Mouse (Mus musculus) CH12.LX (cell line): ENCODE data around the gene Fndc4. TPM values are rescaled to one million over a fixed set of nuclear protein-coding genes. Genes with fewer than 3 reads are reported as not detected.

Source experiments
- DNase-seq: peaks from one replicate; pipeline ENCODE4 v3.0.0-alpha.2; 2013; ENCODE audit errors: extremely low read depth
- H3K27ac ChIP-seq: 2 replicates; pipeline ENCODE4 v1.5.1; 2012; ENCODE audit warnings: low read depth, mild to moderate bottlenecking, control low read depth, moderate library complexity; ENCODE audit not compliant: insufficient read depth
- H3K27me3 ChIP-seq: replicated peaks from 2 replicates; pipeline ENCODE3; 2012; ENCODE audit warnings: inconsistent platforms
- H3K36me3 ChIP-seq, 2 experiments: replicated peaks in 1 of 2; 2 replicates each; pipeline versions ENCODE3 to v1.6.1; 2012; ENCODE audit warnings: inconsistent platforms in 1 of 2, low read length in 1 of 2, mild to moderate bottlenecking in 1 of 2, mixed read lengths in 1 of 2, moderate library complexity in 1 of 2; ENCODE audit not compliant: control insufficient read depth in 1 of 2, insufficient read depth in 1 of 2
- H3K4me1 ChIP-seq, 2 experiments: 2 replicates each; pipeline ENCODE4 v1.6.1; 2012; ENCODE audit warnings: inconsistent platforms in 1 of 2, moderate library complexity in 1 of 2; ENCODE audit not compliant: insufficient read depth in 2 of 2, control insufficient read depth in 1 of 2
- H3K4me2 ChIP-seq: 2 replicates; pipeline ENCODE4 v1.6.1; 2012; ENCODE audit warnings: low read depth, mild to moderate bottlenecking, control low read depth; ENCODE audit not compliant: poor library complexity, insufficient read depth, severe bottlenecking
- H3K4me3 ChIP-seq, 3 experiments: fragments of 150-350 bp in 1 of 3; sonication (generic) in 1 of 3; replicated peaks in 1 of 3; 2 replicates each; pipeline versions ENCODE3 to v1.5.1; 2011 to 2012; ENCODE audit warnings: low read depth in 2 of 3, low read length in 2 of 3, mild to moderate bottlenecking in 2 of 3, moderate library complexity in 2 of 3, control low read depth in 1 of 3, improper control_type of control experiment in 1 of 3, inconsistent platforms in 1 of 3, mixed read lengths in 1 of 3; ENCODE audit not compliant: poor library complexity in 1 of 3
- H3K79me2 ChIP-seq: replicated peaks from 2 replicates; pipeline ENCODE4 v1.6.1; 2012; ENCODE audit warnings: mild to moderate bottlenecking, moderate library complexity; ENCODE audit not compliant: control insufficient read depth, poor library complexity, insufficient read depth, severe bottlenecking; ENCODE audit errors: extremely low read depth
- H3K9ac ChIP-seq: 2 replicates; pipeline ENCODE4 v1.6.1; 2012; ENCODE audit warnings: low read depth, mild to moderate bottlenecking, control low read depth, moderate library complexity; ENCODE audit not compliant: insufficient read depth
- H3K9me3 ChIP-seq: replicated peaks from 2 replicates; pipeline ENCODE3; 2012; ENCODE audit warnings: low read length, inconsistent platforms, mixed read lengths
- BHLHE40 ChIP-seq: IDR thresholded peaks from 2 replicates; pipeline ENCODE4 v1.6.1; 2011; ENCODE audit warnings: mild to moderate bottlenecking, low read depth, low read length, improper control_type of control experiment
- CHD1 ChIP-seq: IDR thresholded peaks from 2 replicates; pipeline ENCODE4 v1.6.1; 2012; ENCODE audit warnings: low read depth, low read length, improper control_type of control experiment, inconsistent platforms
- CTCF ChIP-seq, 2 experiments: IDR thresholded peaks in 1 of 2; conservative IDR thresholded peaks in 1 of 2; 2 replicates each; pipeline ENCODE4 v1.5.1; 2011 to 2012; ENCODE audit warnings: low read depth in 2 of 2, low read length in 2 of 2, improper control_type of control experiment in 1 of 2, inconsistent platforms in 1 of 2, mild to moderate bottlenecking in 1 of 2, moderate library complexity in 1 of 2
- ELF1 ChIP-seq: IDR thresholded peaks from 2 replicates; pipeline ENCODE4 v1.6.1; 2014; ENCODE audit warnings: low read depth, mild to moderate bottlenecking, inconsistent platforms, low read length, improper control_type of control experiment
- EP300 ChIP-seq: IDR thresholded peaks from 2 replicates; pipeline ENCODE4 v1.6.1; 2011; ENCODE audit warnings: low read length, improper control_type of control experiment
- ETS1 ChIP-seq: conservative IDR thresholded peaks from 2 replicates; pipeline ENCODE4 v1.6.1; 2012; ENCODE audit warnings: low read depth, mild to moderate bottlenecking, inconsistent platforms, low read length, improper control_type of control experiment, moderate library complexity
- GABPA ChIP-seq: IDR thresholded peaks from 2 replicates; pipeline ENCODE4 v1.6.1; 2012; ENCODE audit warnings: low read depth, low read length, improper control_type of control experiment, inconsistent platforms; ENCODE audit not compliant: insufficient replicate concordance
- HCFC1 ChIP-seq: IDR thresholded peaks from 2 replicates; pipeline ENCODE4 v1.6.1; 2012; ENCODE audit warnings: low read depth, mild to moderate bottlenecking, inconsistent platforms, low read length, improper control_type of control experiment
- IRF4 ChIP-seq: IDR thresholded peaks from 2 replicates; pipeline ENCODE4 v1.6.1; 2014; ENCODE audit warnings: low read depth, mild to moderate bottlenecking, inconsistent platforms, low read length, improper control_type of control experiment
- JUN ChIP-seq: IDR thresholded peaks from 2 replicates; pipeline ENCODE4 v1.6.1; 2011; ENCODE audit warnings: low read depth, mild to moderate bottlenecking, low read length, improper control_type of control experiment, moderate library complexity; ENCODE audit not compliant: insufficient read depth
- JUND ChIP-seq: conservative IDR thresholded peaks from 2 replicates; pipeline ENCODE4 v1.6.1; 2011; ENCODE audit warnings: low read depth, low read length, improper control_type of control experiment
- KAT2A ChIP-seq: IDR thresholded peaks from 2 replicates; pipeline ENCODE4 v1.6.1; 2012; ENCODE audit warnings: low read length, improper control_type of control experiment, inconsistent platforms; ENCODE audit not compliant: insufficient replicate concordance
- MAFK ChIP-seq: IDR thresholded peaks from 2 replicates; pipeline ENCODE4 v1.6.1; 2011; ENCODE audit warnings: low read length, improper control_type of control experiment; ENCODE audit not compliant: insufficient replicate concordance
- MAX ChIP-seq: IDR thresholded peaks from 2 replicates; pipeline ENCODE4 v1.6.1; 2011; ENCODE audit warnings: low read length, improper control_type of control experiment
- MAZ ChIP-seq: IDR thresholded peaks from 2 replicates; pipeline ENCODE4 v1.6.1; 2012; ENCODE audit warnings: low read depth, mild to moderate bottlenecking, inconsistent platforms, low read length, improper control_type of control experiment, moderate library complexity
- MEF2A ChIP-seq: IDR thresholded peaks from 2 replicates; pipeline ENCODE4 v1.6.1; 2014; ENCODE audit warnings: low read depth, mild to moderate bottlenecking, inconsistent platforms, low read length, improper control_type of control experiment, borderline replicate concordance
- MXI1 ChIP-seq: IDR thresholded peaks from 2 replicates; pipeline ENCODE4 v1.6.1; 2011; ENCODE audit warnings: mild to moderate bottlenecking, low read depth, low read length, improper control_type of control experiment
- MYC ChIP-seq: IDR thresholded peaks from 2 replicates; pipeline ENCODE4 v1.6.1; 2011; ENCODE audit warnings: low read depth, mild to moderate bottlenecking, improper control_type of control experiment, low read length
- NRF1 ChIP-seq: IDR thresholded peaks from 2 replicates; pipeline ENCODE4 v1.6.1; 2014; ENCODE audit warnings: low read depth, mild to moderate bottlenecking, inconsistent platforms, low read length, improper control_type of control experiment, moderate library complexity
- PAX5 ChIP-seq: IDR thresholded peaks from 2 replicates; pipeline ENCODE4 v1.6.1; 2012; ENCODE audit warnings: low read length, inconsistent platforms, mixed read lengths
- POLR2A ChIP-seq: IDR thresholded peaks from 2 replicates; pipeline ENCODE4 v1.6.1; 2011; ENCODE audit warnings: low read depth, mild to moderate bottlenecking, improper control_type of control experiment, low read length
- POLR2AphosphoS2 ChIP-seq: IDR thresholded peaks from 2 replicates; pipeline ENCODE4 v1.6.1; 2011; ENCODE audit warnings: low read depth, low read length, improper control_type of control experiment
- RAD21 ChIP-seq: IDR thresholded peaks from 2 replicates; pipeline ENCODE4 v1.6.1; 2011; ENCODE audit warnings: low read depth, mild to moderate bottlenecking, low read length, improper control_type of control experiment, moderate library complexity
- RCOR1 ChIP-seq: conservative IDR thresholded peaks from 2 replicates; pipeline ENCODE4 v1.6.1; 2012; ENCODE audit warnings: low read depth, mild to moderate bottlenecking, inconsistent platforms, low read length, improper control_type of control experiment
- SMC3 ChIP-seq: IDR thresholded peaks from 2 replicates; pipeline ENCODE4 v1.6.1; 2011; ENCODE audit warnings: low read depth, low read length, improper control_type of control experiment
- TBP ChIP-seq: conservative IDR thresholded peaks from 2 replicates; pipeline ENCODE4 v1.6.1; 2011; ENCODE audit warnings: low read depth, low read length, improper control_type of control experiment
- TCF12 ChIP-seq: IDR thresholded peaks from 2 replicates; pipeline ENCODE4 v1.6.1; 2014; ENCODE audit warnings: low read depth, mild to moderate bottlenecking, inconsistent platforms, low read length, improper control_type of control experiment
- UBTF ChIP-seq: IDR thresholded peaks from 2 replicates; pipeline ENCODE4 v1.6.1; 2012; ENCODE audit warnings: low read depth, mild to moderate bottlenecking, inconsistent platforms, low read length, improper control_type of control experiment, moderate library complexity
- USF1 ChIP-seq: IDR thresholded peaks from 2 replicates; pipeline ENCODE4 v1.6.1; 2014; ENCODE audit warnings: low read depth, mild to moderate bottlenecking, inconsistent platforms, low read length, improper control_type of control experiment
- USF2 ChIP-seq: conservative IDR thresholded peaks from 2 replicates; pipeline ENCODE4 v1.6.1; 2011; ENCODE audit warnings: low read depth, low read length, improper control_type of control experiment
- ZC3H11A ChIP-seq: IDR thresholded peaks from 2 replicates; pipeline ENCODE4 v1.6.1; 2012; ENCODE audit warnings: low read depth, mild to moderate bottlenecking, inconsistent platforms, low read length, improper control_type of control experiment
- ZMIZ1 ChIP-seq: IDR thresholded peaks from 2 replicates; pipeline ENCODE4 v1.6.1; 2012; ENCODE audit warnings: low read depth, mild to moderate bottlenecking, inconsistent platforms, low read length, improper control_type of control experiment
- ZNF384 ChIP-seq: IDR thresholded peaks from 2 replicates; pipeline ENCODE4 v1.6.1; 2012; ENCODE audit warnings: low read depth, low read length, improper control_type of control experiment, inconsistent platforms
- dilution Hi-C: fragments of 300-500 bp; cut with MboI; formaldehyde crosslinking; loops from 2 replicates; pipeline ENCODE4 v1.14.3; 2020; ENCODE audit warnings: low sequenced_read_pairs; ENCODE audit not compliant: extremely low pct_unique_long_range_greater_than_20kb, extremely low pct_ligation_motif_present
- in situ Hi-C: fragments of 300-500 bp; cut with MboI; formaldehyde crosslinking; loops from 3 replicates; pipeline ENCODE4 v1.14.3; 2019; ENCODE audit warnings: low sequenced_read_pairs, low pct_ligation_motif_present, low pct_unique_long_range_greater_than_20kb, mixed read lengths
- polyA plus RNA-seq: library from polyadenylated mRNA; unstranded; fragments of >175 nt; gene quantifications from 2 replicates; pipeline ENCODE4 v1.2.1, GENCODE M21; 2012; ENCODE audit warnings: low read depth; ENCODE audit not compliant: insufficient read length
- total RNA-seq, 2 experiments: library from RNA; depleted of rRNA; stranded (reverse); fragments of 300-350 nt in 1 of 2; fragments of >200 nt in 1 of 2; gene quantifications; 2 replicates each; pipeline ENCODE4 v1.2.3; 2012 to 2014

Gene Fndc4
- total and polyA plus RNA-seq, 3 experiments: 0.13 TPM; not detected in 2

GRCm38 (mm10) chr5:31303093-31303492, 7.2 kb upstream of the Fndc4 start:
- no peak for DNase-seq
- H3K27ac ChIP-seq: no peak overlapping the region
- dilution Hi-C loops: no loop called here
- no peak overlapping the region for H3K9ac ChIP-seq
- TF ChIP-seq USF1: no peak
- TF ChIP-seq MYC: no peak
- no peak for TF ChIP-seq JUND
- TF ChIP-seq NRF1: no peak
- no peak for TF ChIP-seq CHD1
- no peak for TF ChIP-seq PAX5
- no peak for TF ChIP-seq USF2
- TF ChIP-seq GABPA: no peak
- no peak for TF ChIP-seq MAX
- TF ChIP-seq UBTF: no peak
- no peak for TF ChIP-seq TCF12
- TF ChIP-seq SMC3: no peak
- TF ChIP-seq CTCF (conservative IDR thresholded peaks at IDR 0.05 in 1 of 2, IDR thresholded peaks at IDR 0.05 in 1 of 2; ENCODE audit: low read depth in 2 of 2, low read length in 2 of 2): no peak
- TF ChIP-seq RAD21: no peak
- TF ChIP-seq ETS1: no peak
- TF ChIP-seq TBP: no peak
- H3K4me3 ChIP-seq: no peak overlapping the region
- peaks cover 0 to 2% of the 10 kb centered on the region in 2 experiments; a peak in 2 of 4 replicates for H3K4me1 ChIP-seq
- no peaks in the 10 kb centered on the region for H3K79me2 ChIP-seq
- H3K27me3 ChIP-seq: peaks cover 69% of the 10 kb centered on the region
- peaks cover 12% of the 10 kb centered on the region for H3K9me3 ChIP-seq
- H3K4me2 ChIP-seq: no peak overlapping the region
- no peaks in the 10 kb centered on the region for H3K36me3 ChIP-seq
- in situ Hi-C loops: no loop called here

- H3K4me3 ChIP-seq: no peak overlapping the region
- TF ChIP-seq ZNF384 (peak; percentile 97), IRF4 (no peak), MAFK (no peak), MAZ (no peak), USF1 (no peak), HCFC1 (no peak), MEF2A (peak; percentile 51; the same call in 1 of the 2 replicates), ETS1 (no peak), CTCF (conservative IDR thresholded peaks at IDR 0.05 in 1 of 2, IDR thresholded peaks at IDR 0.05 in 1 of 2; ENCODE audit: low read depth in 2 of 2, low read length in 2 of 2) (peak in 1 of 2 experiments; percentile 42; a peak in 2 of 4 replicates), POLR2AphosphoS2 (no peak), PAX5 (no peak), RAD21 (no peak; the same call in 1 of the 2 replicates), BHLHE40 (no peak), EP300 (no peak), TCF12 (no peak), KAT2A (no peak), POLR2A (no peak), MYC (no peak), JUN (no peak), RCOR1 (no peak), GABPA (no peak), ELF1 (no peak), CHD1 (no peak), ZMIZ1 (no peak), USF2 (no peak), ZC3H11A (no peak), MXI1 (no peak)
- peaks cover 12% of the 10 kb centered on the region for H3K9me3 ChIP-seq
- in situ Hi-C loops (no loop called here), dilution Hi-C loops (no loop called here)
- no peak overlapping the region for H3K27ac ChIP-seq
- H3K27me3 ChIP-seq: peaks cover 69% of the 10 kb centered on the region
- DNase-seq: peak; percentile 29
- no peak overlapping the region for H3K9ac ChIP-seq
- H3K4me1 ChIP-seq: peaks cover 2 to 3% of the 10 kb centered on the region in 2 experiments; a peak in 3 of 4 replicates
- no peaks in the 10 kb centered on the region for H3K36me3 ChIP-seq
- H3K79me2 ChIP-seq: no peaks in the 10 kb centered on the region
- no peak overlapping the region for H3K4me2 ChIP-seq
These were observed 6.0 kb upstream of the Fndc4 start for GRCm38 (mm10) chr5:31301866-31302265.
